Mouse (Mus musculus): ENCODE measurements around the gene Rock2. TPM values are rescaled to one million over a fixed set of nuclear protein-coding genes. Genes with fewer than 3 reads are reported as not detected.

Rock2 gene
- total RNA-seq (2021) = 10 to 100 TPM; 91.6 to 95.2 TPM
- long read RNA-seq, experiment 1, partial matches to known transcripts = 6 of 6 reads
- long read RNA-seq, experiment 1, other reads (novel, unspliced or antisense) = 0 of 6 reads
- long read RNA-seq, experiment 2, partial matches to known transcripts = 6 of 7 reads
- long read RNA-seq, experiment 2, other reads (novel, unspliced or antisense) = 1 of 7 reads

DNA sequence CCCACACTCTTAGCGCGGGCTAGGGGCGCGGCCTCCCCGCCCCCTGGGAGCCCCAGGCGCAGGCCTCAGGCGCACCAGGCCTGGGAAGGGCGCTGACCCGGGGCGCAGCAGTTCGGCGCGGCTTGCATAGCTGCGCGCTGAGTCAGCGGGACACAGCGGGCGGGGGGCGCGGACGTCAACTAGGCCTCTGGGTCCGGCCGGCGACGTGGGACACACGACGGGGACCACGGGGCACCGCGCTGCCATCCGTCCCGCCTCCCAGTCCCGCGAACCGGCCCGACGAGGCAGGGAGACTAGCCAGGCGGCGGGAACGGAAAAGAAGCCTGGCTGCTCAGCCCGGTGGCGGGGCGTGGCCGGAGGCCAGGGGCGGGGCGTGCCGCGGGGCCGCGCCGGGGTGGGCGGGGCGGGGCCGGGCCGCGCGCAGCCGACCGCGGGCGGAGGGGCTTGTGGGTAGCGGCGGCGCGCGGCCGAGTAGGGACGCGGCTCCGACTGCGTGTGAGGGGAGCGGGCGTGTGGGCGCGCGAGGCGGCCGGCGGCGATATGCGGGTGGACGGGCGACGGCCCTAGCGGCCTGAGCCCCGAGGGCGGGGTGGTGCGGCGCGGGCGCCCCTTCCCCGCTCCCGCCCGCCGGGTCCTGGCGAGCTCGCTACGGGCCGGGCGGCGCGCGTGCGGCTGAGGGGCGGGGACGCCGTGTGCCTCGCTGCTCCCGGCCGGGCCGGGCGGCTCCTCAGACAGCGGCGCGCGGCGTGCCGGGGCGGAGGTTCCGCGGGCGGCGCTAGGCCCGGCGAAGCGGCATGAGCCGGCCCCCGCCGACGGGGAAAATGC lies at the start of gene Rock2:
TSS of gene Rock2 (plus strand) at position 500 of the 825 bp plus-strand sequence.
- peak; percentile 66 to 81 for DNase-seq (ENCODE audit: low spot score in 2 of 2)
- intact Hi-C loops (cut with DNase I) = loop anchor here (5.0 kb wide), 2 partner anchors 57 to 77 kb away; no protein-coding TSS in a partner anchor

DNA sequence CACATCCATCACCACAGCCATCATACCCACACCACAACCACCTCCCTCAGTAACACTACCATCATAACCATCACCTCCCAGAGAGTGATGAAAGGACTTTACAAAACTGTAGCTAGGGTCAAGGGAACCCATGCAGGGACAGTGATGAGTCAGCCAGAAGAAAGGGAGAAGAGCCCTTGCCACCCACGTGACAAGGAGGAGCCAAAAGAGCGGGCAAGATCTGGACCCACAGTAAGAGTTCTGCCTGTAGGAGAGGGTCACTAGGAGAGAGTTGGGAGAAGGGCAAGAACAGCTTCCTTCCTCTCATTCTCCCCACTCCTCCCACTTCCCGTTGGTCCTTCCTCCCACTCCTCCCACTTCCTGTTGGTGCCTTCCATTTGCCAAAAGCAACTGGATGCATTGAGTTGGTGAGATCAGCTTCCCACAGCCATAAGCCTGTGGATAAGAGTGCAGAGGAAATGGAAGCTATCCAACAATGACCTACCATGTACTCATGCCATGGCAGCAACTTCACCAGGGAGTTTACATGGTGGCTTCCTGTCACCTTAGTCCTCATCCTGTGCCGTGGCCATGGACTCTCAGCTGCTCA lies 47.4 kb upstream of the Rock2 start:
- intact Hi-C loops (cut with DNase I) = no loop called here
- DNase-seq (ENCODE audit: low spot score in 2 of 2) = no peak

DNA sequence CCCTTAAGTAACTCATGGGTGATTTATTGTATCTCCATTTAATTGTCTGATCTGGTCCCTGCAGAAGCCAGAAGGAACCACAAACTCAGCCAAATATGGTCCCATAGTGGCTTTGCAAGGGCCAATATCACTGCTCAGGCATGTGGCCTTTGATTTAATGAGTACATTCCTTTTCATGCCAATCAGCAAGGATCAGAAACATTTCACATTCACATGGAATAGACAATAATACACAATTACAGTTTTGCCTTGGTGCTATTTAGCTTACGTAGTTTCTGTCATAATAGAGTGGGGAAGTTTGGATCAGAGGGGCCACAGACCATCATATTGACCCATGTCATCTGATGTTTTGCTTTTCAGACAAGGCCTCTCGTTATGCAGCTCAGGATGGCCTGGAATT lies 46.2 kb upstream of the Rock2 start:
- DNase-seq (ENCODE audit: low spot score in 2 of 2) = no peak

DNA sequence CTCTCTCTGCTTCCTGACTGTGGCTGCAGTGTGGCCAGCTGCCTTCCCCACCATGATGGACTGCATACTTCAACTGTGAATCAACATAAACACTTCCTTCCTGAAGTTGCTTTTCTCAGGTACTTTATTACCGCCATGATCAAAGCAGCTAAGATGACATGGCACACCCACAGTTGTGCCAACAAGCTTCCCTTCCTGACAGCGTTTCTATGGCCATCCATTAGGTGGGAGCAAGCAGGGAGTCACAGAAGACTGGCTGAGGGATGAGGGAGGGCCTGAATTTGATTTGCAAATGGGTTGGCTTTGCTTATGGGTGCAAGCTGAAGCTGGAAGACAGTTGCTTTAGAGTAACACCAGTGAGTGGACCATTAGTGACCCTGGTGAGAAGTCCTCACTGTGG lies 44.9 kb upstream of the Rock2 start:
- DNase-seq (ENCODE audit: low spot score in 2 of 2) = no peak
- intact Hi-C loops (cut with DNase I) = no loop called here

More for the DNA sequence above, 46.2 kb upstream of the Rock2 start:
- intact Hi-C loops (cut with DNase I) = no loop called here

DNA sequence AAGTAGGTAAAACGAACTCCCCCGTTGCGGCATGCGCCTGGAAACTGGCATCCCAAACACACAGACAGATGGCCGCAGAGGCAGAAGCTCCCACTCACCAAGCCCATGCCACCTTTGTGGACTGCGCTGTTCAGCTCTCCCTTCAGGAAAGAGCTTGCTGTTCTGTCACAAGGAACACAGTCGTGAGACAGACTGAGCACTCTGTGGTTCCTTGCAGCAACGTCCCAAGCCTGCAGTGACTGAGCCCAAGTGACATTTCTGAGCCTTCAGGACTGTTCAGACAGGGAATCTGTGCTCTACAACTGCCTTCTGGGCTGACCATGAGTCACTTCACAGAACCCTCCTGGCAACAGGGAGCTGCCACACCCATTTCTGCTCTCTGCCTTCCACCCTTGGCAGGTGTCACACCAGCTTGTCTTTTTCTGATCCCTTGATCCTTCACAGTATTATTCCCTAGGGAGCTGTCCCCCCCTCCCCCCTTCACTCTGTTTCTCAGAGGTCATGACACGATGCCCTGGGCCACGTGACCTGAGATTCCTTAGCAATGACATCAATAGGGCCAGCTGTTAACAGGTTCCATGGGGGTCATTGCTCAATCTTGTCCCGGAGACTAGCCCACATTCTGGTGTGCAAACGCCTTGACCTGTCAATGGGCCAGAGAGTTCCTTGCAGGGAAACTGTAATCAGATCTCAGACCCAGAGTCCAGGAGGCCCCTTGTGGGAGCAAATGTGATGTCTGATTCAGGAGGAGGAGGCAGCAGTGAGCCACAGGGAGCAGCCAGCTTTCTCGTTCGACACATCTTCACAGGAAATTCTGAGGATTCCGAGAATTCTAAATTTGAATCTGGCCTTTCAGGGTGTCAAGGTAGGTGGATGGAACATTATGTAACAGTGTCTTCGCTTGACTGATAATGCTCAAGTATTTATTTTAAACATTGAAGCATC lies 44.0 kb upstream of the Rock2 start:
- intact Hi-C loops (cut with DNase I) = no loop called here
- peak; percentile 54 to 79 for DNase-seq (ENCODE audit: low spot score in 2 of 2)

DNA sequence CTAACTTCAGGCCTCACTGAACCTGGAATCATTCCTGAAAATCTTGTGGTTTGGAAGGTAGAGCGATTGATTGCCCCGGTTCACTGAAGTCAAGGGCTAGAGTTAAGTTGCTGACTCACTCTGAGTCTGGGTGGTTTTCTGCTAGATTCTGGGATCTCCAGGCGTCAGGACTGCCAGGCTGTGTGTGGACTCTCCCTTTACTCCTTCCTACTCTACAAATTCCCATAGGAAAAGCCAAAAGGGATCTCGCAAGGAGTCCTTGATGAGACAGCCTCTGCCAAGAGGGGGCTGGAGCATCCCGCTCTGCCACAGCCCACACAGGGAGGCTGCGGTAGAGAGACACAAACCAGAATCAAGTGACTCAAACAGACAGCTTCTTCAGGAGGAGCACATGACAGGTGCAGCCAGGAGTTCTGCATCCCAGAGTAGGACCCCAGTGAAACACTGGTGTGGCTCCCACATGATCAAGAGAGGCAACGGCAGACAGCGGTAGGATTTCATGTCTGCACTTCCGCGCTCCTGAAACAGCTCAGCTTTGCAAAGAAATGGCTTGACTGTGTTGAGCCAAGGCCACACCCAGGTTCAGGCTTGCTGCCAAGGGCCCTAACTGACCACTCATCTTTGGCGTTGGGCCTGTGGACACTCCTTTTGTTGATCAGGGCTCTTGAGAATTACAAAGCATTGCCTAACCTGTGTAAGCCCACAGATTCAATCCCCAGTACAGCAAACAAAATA lies 41.1 kb upstream of the Rock2 start:
- peak in 1 of 2 experiments; percentile 39 for DNase-seq (ENCODE audit: low spot score in 2 of 2)
- intact Hi-C loops (cut with DNase I) = no loop called here

DNA sequence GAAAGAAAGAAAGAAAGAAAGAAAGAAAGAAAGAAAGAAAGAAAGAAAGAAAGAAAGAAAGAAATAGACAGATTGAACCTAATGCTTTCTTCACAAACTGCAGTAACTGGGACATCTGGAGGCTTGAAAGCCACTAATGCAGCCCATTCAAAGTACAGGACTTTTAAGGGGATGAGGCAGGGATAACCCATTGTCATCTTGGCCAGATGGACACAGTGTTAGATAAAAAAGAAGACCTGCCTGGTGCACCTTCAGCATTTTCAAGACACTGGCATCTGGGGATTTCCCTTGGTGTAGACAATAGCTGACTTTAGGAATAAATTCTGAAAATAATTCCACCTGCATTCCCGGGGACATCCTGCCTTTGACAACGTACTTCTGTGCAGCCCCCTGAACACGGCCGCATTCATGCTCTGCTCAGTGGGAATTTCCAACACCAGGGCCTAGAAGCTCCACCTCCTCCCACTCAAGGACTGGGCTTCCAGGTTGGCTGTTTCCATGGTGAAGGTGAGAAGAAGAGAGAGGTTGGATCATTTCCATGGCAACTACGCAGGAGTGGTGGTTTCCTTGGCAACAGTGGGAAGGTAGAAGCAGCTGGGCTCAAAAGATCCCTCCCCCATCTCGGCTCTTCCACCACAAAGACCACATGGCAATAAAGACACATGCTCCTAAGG lies 38.9 kb upstream of the Rock2 start:
- peak; percentile 74 to 91 for DNase-seq (ENCODE audit: low spot score in 2 of 2)
- intact Hi-C loops (cut with DNase I) = no loop called here

DNA sequence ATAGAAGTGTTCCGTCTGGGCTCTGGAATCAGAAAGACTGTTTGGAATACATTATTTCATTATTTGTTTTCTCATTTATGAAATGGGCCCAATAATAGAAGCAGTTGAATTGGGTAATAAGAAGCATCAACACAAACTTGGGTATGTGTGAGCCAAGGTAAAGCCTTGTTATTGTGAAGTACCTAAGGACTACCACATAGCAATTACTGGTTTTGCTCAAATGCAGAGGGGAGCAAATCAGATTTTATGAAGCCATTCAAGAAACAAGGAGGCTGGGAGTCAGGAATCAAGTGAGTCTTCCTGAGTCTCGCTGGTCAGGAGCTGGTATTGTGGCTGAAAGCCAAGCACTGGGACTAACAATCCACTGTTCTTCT lies 38.4 kb upstream of the Rock2 start:
- no peak for DNase-seq (ENCODE audit: low spot score in 2 of 2)
- intact Hi-C loops (cut with DNase I) = no loop called here

DNA sequence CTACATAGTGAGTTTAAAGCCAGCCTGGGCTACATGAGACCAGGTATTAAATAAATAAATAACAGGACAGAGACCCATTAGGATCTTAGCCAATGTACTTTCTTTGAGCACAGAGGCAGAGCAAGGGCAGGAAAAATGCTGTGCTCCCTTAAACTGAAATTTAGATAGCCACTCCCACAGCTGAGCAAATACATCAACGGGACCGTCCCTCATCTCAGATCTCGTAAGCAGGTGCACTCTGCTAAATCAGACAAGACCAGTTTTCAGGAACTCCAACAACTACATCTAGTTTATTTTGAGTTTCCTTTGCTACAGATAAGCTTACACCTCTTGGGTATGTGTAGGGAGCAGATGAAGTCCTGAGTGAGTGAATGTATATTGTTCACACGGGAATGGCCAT lies 36.6 kb upstream of the Rock2 start:
- no peak for DNase-seq (ENCODE audit: low spot score in 2 of 2)
- intact Hi-C loops (cut with DNase I) = no loop called here

DNA sequence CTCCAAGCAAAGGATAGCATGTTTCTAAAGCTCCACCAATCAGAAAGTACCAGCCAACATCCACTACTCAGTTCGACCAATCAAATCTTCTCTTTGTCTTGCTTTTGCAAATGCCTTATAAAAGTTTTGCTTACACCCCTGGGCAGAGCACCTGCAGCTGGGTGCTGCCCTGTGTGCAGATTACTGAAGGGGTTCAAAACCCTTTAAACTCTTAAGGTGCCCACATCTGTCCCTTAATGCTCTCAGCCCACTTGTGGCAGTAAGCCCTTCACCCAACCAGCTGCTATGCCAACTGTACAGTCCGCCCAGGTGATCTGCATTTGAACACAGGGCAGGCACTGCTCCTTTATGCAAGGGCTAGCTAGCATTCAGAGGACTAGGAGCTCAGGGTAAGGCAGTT lies 34.9 kb upstream of the Rock2 start:
- intact Hi-C loops (cut with DNase I) = no loop called here
- no peak for DNase-seq (ENCODE audit: low spot score in 2 of 2)

DNA sequence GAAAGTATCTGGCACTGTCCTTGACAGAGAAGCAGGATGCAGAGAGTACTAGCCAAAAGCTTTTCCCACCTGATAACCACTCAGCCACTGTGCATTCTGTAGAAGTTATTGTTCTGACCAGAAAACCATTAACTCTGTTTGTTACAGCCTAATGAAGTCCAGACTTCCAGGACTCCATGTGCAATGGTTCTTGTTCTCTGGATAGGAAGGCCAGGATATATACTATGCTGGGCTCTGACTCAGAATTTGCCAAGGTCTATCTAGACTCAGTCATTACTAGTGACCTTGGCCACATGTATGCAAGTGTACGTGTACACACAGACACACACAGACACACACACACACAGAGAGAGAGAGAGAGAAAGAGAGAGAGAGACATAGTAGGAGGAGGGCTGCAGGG lies 34.2 kb upstream of the Rock2 start:
- intact Hi-C loops (cut with DNase I) = no loop called here

DNA sequence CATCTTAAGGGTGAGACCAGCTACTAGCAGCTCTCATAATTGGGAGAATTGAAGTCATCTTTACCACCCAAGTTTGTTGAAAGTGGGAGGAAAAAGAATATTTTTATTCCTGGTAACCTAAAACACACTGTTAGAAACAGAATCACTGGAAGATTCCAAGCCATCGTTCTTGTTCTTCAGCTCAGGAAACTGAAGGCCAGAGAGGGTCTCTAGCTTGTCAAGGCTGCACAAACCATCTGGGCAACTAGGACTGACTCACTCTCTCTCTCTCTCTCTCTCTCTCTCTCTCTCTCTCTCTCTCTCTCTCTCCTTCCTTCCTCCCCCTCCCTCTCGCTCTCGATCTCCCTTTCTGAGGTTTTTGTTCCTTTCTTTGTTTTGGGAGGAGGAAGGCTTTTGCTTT lies 33.7 kb upstream of the Rock2 start:
- intact Hi-C loops (cut with DNase I) = no loop called here
- no peak for DNase-seq (ENCODE audit: low spot score in 2 of 2)

More for the DNA sequence above, 34.2 kb upstream of the Rock2 start:
- DNase-seq (ENCODE audit: low spot score in 2 of 2) = no peak

DNA sequence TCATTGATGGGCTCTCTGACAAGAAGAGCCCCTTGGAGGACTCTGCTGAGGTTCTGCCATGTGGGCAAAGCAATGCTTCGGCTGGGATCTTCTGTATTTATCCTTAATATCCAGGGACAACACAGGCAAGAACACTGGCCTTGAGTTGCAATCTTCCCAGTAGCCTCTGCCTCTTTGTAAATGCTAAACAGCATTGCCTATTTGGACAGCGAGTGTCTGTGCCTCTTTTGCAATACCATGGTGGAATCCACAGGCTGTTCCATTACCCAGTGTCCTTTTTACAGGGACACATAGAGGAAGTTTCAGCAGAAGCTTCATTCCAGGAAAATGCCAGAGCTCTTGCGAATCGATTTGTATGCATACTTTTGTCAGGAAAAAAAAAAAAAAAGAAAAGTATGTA lies 30.2 kb upstream of the Rock2 start:
- intact Hi-C loops (cut with DNase I) = no loop called here
- no peak for DNase-seq (ENCODE audit: low spot score in 2 of 2)

DNA sequence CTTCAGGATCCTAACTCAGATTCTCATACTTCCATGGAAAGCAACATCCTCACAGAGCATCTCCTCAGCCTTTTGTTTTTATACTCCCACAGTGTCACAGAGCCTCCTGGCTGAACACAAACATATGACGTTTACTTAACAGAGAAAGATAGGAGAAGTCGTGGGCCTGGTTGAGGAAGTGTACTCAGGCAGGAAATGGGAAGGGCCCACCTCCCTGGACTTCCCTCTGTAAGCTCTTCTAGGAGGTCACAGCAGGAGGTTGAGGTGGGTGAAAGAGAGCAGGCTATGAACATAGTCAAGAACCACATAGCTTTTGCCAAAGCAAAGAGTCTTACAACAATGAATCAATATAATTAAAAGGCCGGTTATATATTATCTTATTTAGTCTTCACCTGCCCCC lies 28.8 kb upstream of the Rock2 start:
- no peak for DNase-seq (ENCODE audit: low spot score in 2 of 2)

DNA sequence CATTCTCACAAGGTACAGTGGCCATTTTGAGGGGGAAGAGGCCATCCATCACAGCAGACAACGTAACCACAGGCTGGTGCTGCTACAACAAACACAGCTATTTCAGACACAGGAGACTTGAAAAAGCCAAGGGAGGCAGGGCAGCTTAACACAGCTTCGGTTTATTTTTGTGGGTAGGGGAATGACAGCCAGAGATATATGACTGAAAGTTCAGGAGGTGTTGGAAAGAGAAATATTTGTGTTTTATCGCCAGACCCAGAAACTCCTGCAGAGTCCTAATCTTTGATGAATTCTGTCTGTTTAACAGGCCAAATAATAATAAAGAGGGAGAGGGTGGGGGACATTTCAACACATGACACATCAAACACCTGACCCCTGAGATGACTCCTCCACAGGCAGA lies 28.2 kb upstream of the Rock2 start:
- intact Hi-C loops (cut with DNase I) = no loop called here
- no peak for DNase-seq (ENCODE audit: low spot score in 2 of 2)

More for the DNA sequence above, 28.8 kb upstream of the Rock2 start:
- intact Hi-C loops (cut with DNase I) = no loop called here

DNA sequence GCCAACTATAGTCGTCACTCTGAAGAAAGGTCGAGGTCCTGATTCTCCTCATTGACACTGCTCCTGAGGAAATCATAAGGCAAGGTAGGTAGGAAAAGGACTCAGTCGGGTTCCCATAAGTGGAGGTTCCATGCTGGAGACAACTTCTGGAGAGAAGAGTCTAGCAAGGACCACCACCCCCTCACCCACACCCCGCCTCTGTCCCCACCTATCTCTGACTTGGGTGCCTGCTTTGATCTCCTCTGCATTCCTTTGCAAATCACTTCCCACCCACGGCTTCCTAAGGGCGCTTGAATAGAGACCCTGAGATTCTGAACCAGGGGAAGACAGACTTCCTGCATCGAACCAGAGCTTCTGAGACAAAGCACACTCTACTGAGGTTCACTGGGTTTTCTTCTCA lies 27.4 kb upstream of the Rock2 start:
- intact Hi-C loops (cut with DNase I) = no loop called here
- no peak for DNase-seq (ENCODE audit: low spot score in 2 of 2)

DNA sequence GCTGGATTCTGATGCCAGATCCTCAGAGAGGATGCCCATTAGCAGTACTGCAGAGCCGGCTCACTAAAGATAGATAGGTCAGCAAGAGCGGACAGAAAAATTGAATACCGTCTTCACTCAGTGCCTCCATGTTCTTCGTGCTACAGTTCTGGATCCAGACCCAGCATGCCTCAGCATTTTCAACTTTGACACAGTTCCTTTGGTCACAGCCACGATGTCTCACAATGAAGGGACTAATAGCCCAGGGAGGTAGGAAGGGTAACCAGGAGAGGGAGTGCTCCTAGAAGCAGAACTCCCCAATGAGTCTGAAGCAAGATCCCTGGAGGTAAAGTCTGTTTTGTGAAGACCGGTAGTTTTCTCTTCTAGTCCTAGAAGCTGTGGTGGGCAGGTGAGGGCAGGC lies 26.1 kb upstream of the Rock2 start:
- DNase-seq (ENCODE audit: low spot score in 2 of 2) = no peak
- intact Hi-C loops (cut with DNase I) = no loop called here

DNA sequence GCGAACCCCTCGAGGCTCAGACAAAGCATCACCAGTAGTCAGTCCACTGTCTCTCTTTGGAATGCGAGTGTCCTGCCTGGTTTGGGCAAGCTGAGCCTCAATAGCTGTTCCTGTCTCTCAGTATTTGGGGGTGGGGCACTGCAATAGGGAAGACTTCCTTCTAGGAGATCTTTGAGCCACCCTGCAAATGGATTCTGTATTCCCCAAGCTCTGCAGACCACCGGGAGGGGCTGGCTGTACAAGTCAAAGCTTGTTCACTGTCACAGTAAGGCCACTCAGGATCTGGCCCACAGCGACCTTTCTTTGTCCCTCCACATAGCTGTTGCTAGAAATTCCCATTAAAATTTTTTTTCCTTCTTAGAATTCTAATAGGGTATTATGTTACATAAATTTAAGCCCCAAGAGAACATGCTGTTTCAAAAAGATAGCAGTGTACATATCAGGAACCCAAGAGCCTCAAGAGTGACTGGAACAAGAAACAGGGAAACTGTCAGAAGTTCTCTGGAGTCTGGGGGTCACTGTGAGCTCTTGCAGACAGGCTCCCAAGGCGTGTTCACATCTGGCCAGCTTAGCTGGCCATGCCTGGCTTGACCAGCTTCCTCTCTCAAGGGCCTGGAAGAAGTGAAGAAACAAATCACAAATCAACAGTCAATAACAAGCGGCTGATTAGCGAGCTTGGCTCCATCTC lies 25.5 kb upstream of the Rock2 start:
- DNase-seq (ENCODE audit: low spot score in 2 of 2) = no peak
- intact Hi-C loops (cut with DNase I) = no loop called here
